Mouse (Mus musculus): ENCODE results near the gene Gprin1. TPM values are rescaled to one million over a fixed set of nuclear protein-coding genes. Genes with fewer than 3 reads are reported as not detected.

Gene Gprin1
- polyA plus RNA-seq, 1 experiment: 109 TPM

GRCm38 (mm10) chr13:54704890-54705289 is 44.8 kb downstream of the Gprin1 start:
- TF ChIP-seq POLR2A (IDR thresholded peaks at IDR 0.05; ENCODE audit: borderline replicate concordance, extremely low read depth, insufficient read depth, insufficient read length, poor library complexity, severe bottlenecking): no peak
- DNase-seq (ENCODE audit: low read depth): no peak

- TF ChIP-seq CTCF (IDR thresholded peaks at IDR 0.05; ENCODE audit: borderline replicate concordance, extremely low read depth, insufficient read depth, insufficient read length): no peak
- no peak for TF ChIP-seq POLR2A (IDR thresholded peaks at IDR 0.05; ENCODE audit: borderline replicate concordance, extremely low read depth, insufficient read depth, insufficient read length, poor library complexity, severe bottlenecking)
- DNase-seq (ENCODE audit: low read depth): no peak
Observed at GRCm38 (mm10) chr13:54702507-54702906, 47.2 kb downstream of the Gprin1 start.

GRCm38 (mm10) chr13:54701243-54701642 is 48.4 kb downstream of the Gprin1 start, which contains the start of gene Cdhr2:
TSS of gene Cdhr2 (plus strand) at chr13:54701461.
- no peak for TF ChIP-seq POLR2A (IDR thresholded peaks at IDR 0.05; ENCODE audit: borderline replicate concordance, extremely low read depth, insufficient read depth, insufficient read length, poor library complexity, severe bottlenecking)
- no peak for TF ChIP-seq CTCF (IDR thresholded peaks at IDR 0.05; ENCODE audit: borderline replicate concordance, extremely low read depth, insufficient read depth, insufficient read length)
- DNase-seq (ENCODE audit: low read depth): no peak

- no peak for DNase-seq (ENCODE audit: low read depth)
- no peak for TF ChIP-seq POLR2A (IDR thresholded peaks at IDR 0.05; ENCODE audit: borderline replicate concordance, extremely low read depth, insufficient read depth, insufficient read length, poor library complexity, severe bottlenecking)
Observed at GRCm38 (mm10) chr13:54695479-54696230, 54.0 kb downstream of the Gprin1 start.

GRCm38 (mm10) chr13:54694348-54695060 is 55.2 kb downstream of the Gprin1 start:
- no peak for DNase-seq (ENCODE audit: low read depth)
- TF ChIP-seq CTCF (IDR thresholded peaks at IDR 0.05; ENCODE audit: borderline replicate concordance, extremely low read depth, insufficient read depth, insufficient read length): no peak
- peak; percentile 76; the same call in 1 of the 2 replicates for TF ChIP-seq POLR2A (IDR thresholded peaks at IDR 0.05; ENCODE audit: borderline replicate concordance, extremely low read depth, insufficient read depth, insufficient read length, poor library complexity, severe bottlenecking)

- TF ChIP-seq POLR2A (IDR thresholded peaks at IDR 0.05; ENCODE audit: borderline replicate concordance, extremely low read depth, insufficient read depth, insufficient read length, poor library complexity, severe bottlenecking) (peak; percentile 94), CTCF (IDR thresholded peaks at IDR 0.05; ENCODE audit: borderline replicate concordance, extremely low read depth, insufficient read depth, insufficient read length) (no peak)
- peak; percentile 100 for DNase-seq (ENCODE audit: low read depth)
Observed at GRCm38 (mm10) chr13:54693558-54694347, 55.9 kb downstream of the Gprin1 start, which contains the start of gene Rnf44. TSS of gene Rnf44 (minus strand) at chr13:54693907.

GRCm38 (mm10) chr13:54692711-54693557 is 56.7 kb downstream of the Gprin1 start:
- no peak for TF ChIP-seq POLR2A (IDR thresholded peaks at IDR 0.05; ENCODE audit: borderline replicate concordance, extremely low read depth, insufficient read depth, insufficient read length, poor library complexity, severe bottlenecking)
- TF ChIP-seq CTCF (IDR thresholded peaks at IDR 0.05; ENCODE audit: borderline replicate concordance, extremely low read depth, insufficient read depth, insufficient read length): no peak
- no peak for DNase-seq (ENCODE audit: low read depth)

- no peak for DNase-seq (ENCODE audit: low read depth)
- no peak for TF ChIP-seq POLR2A (IDR thresholded peaks at IDR 0.05; ENCODE audit: borderline replicate concordance, extremely low read depth, insufficient read depth, insufficient read length, poor library complexity, severe bottlenecking)
- no peak for TF ChIP-seq CTCF (IDR thresholded peaks at IDR 0.05; ENCODE audit: borderline replicate concordance, extremely low read depth, insufficient read depth, insufficient read length)
Observed at GRCm38 (mm10) chr13:54691737-54692136, 57.9 kb downstream of the Gprin1 start.

GRCm38 (mm10) chr13:54690151-54690740 is 59.4 kb downstream of the Gprin1 start:
- no peak for DNase-seq (ENCODE audit: low read depth)
- TF ChIP-seq POLR2A (IDR thresholded peaks at IDR 0.05; ENCODE audit: borderline replicate concordance, extremely low read depth, insufficient read depth, insufficient read length, poor library complexity, severe bottlenecking) (no peak), CTCF (IDR thresholded peaks at IDR 0.05; ENCODE audit: borderline replicate concordance, extremely low read depth, insufficient read depth, insufficient read length) (no peak)

Measured in brain, embryonic 14.5 days (tissue).